Mouse (Mus musculus) kidney, embryonic 16.5 days (tissue): ENCODE data around the gene Gm45837. TPM values are rescaled to one million over a fixed set of nuclear protein-coding genes. Genes with fewer than 3 reads are reported as not detected.
A peak's percentile ranks its signal among the peaks of the same experiment; 100 is the strongest.

ENCODE experiments used
- ATAC-seq: fragments of 200-750 bp; cut with Nextera tagmentation; 2 replicates; pipeline ENCODE4 v1.8.0; 2017; ENCODE audit warnings: moderate TSS enrichment; ENCODE audit not compliant: low FRiP score, low TSS enrichment
- H3K27ac ChIP-seq: fragments of 300-500 bp; sonication (generic); 2 replicates; pipeline ENCODE4 v1.5.1; 2014; ENCODE audit warnings: low read length
- H3K27me3 ChIP-seq: fragments of 300-500 bp; sonication (generic); 2 replicates; pipeline ENCODE4 v1.6.1; 2014; ENCODE audit warnings: low read length, control low read depth, mixed read lengths; ENCODE audit not compliant: insufficient read depth
- H3K36me3 ChIP-seq: fragments of 300-500 bp; sonication (generic); 2 replicates; pipeline ENCODE4 v1.6.1; 2014; ENCODE audit warnings: low read length, control low read depth, mixed read lengths; ENCODE audit not compliant: insufficient read depth
- H3K4me1 ChIP-seq: fragments of 300-500 bp; sonication (generic); 2 replicates; pipeline ENCODE4 v1.6.1; 2014; ENCODE audit warnings: low read length, control low read depth, mixed read lengths; ENCODE audit not compliant: insufficient read depth
- H3K4me2 ChIP-seq: fragments of 300-500 bp; sonication (generic); replicated peaks from 2 replicates; pipeline ENCODE4 v1.6.1; 2014; ENCODE audit warnings: low read depth, low read length
- H3K4me3 ChIP-seq: fragments of 300-500 bp; sonication (generic); 2 replicates; pipeline ENCODE4 v1.5.1; 2014; ENCODE audit warnings: mild to moderate bottlenecking, low read length
- H3K9ac ChIP-seq: fragments of 300-500 bp; sonication (generic); replicated peaks from 2 replicates; pipeline ENCODE4 v1.6.1; 2014; ENCODE audit warnings: low read length
- H3K9me3 ChIP-seq: fragments of 300-500 bp; sonication (generic); 2 replicates; pipeline ENCODE4 v1.6.1; 2016; ENCODE audit warnings: low read length, control low read depth
- WGBS: fragments of 180-500 bp; shearing (Covaris S2); extraction: QIAGEN DNeasy Blood & Tissue Kit; methylation state at CpG from one replicate; pipeline ENCODE4 v1.1.7; 2014; 5-methylcytosine and 5-hydroxymethylcytosine counted together
- polyA plus RNA-seq: library from polyadenylated mRNA; unstranded; fragments of >200 nt; fragmentation: Nextera tagmentation; extraction: Ambion mirVana; gene quantifications from 2 replicates; pipeline ENCODE4 v1.2.1, GENCODE M21; 2015

Gm45837 gene
- polyA plus RNA-seq, 1 experiment from 2014 or later = not detected

DNA sequence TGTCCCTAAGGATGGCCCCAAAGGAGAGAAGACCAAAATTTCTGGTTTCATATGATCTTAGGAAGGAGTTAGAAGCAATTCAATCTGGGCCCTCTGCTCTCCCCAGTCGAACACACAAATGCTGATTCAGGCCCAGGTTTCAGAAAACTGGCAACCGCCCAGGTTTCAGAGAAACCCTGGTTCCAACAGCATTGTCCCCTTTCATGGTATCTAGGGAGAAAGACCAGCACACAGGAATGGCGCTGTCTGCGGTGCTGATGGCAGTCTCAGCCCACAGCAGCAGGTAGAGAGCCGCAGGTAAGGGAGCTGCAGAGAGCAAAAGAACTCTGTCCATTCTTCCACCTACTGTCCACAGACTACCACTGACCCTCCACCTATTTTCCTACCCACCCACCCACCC lies 66.5 kb downstream of the Gm45837 start:
- H3K27ac ChIP-seq = no peak overlapping the region
- no peaks in the 10 kb centered on the region for H3K9me3 ChIP-seq
- H3K27me3 ChIP-seq = no peaks in the 10 kb centered on the region
- no peak for ATAC-seq
- no peak overlapping the region for H3K4me3 ChIP-seq
- H3K4me1 ChIP-seq = peaks cover 20% of the 10 kb centered on the region
- 35% methylated on average over 5 of the region's 5 CpGs for WGBS
- no peak overlapping the region for H3K9ac ChIP-seq
- no peak overlapping the region for H3K4me2 ChIP-seq
- H3K36me3 ChIP-seq = no peaks in the 10 kb centered on the region

DNA sequence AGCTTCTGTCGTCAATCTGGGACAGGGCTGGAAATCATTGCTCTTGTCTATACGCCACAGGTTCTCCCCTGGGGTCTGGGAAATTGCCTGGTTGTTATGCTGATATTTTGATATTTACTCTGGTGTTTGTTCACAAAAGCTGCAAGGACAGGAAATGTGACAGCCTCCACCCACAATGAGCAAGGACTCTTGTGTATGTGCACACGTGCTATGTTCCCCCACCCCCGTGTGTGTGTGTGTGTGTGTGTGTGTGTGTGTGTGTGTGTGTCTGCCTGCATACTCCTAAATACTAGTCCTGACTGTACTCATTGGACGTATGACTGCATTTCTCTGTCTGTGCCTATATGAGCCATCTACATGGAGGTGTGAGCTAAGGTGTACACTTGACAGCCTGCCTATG lies 67.4 kb downstream of the Gm45837 start:
- WGBS = 64% methylated on average over 5 of the region's 5 CpGs
- Histone ChIP-seq H3K4me2 (no peak overlapping the region), H3K4me1 (peaks cover 26% of the 10 kb centered on the region), H3K9ac (no peak overlapping the region), H3K4me3 (no peak overlapping the region), H3K9me3 (no peaks in the 10 kb centered on the region), H3K36me3 (no peaks in the 10 kb centered on the region), H3K27me3 (no peaks in the 10 kb centered on the region), H3K27ac (no peak overlapping the region)
- ATAC-seq = no peak

DNA sequence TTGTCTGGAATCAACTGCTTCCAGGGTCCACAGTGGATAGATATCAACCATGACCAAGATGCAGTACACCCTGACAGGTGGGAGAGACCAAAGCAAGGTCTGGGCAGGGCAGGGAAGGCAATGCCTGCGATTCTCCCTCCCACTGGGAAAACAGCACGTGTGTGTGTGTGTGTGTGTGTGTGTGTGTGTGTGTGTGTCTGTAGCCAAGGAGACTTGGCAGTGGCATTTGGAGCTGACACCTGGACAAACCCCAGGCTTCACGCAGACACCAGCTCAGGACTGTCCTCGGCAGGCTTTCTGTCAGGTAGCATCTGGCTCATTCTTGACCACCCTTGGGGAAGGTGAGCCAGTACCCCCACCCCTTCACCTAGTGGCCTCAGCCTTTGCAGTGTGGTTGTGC lies 69.2 kb downstream of the Gm45837 start:
- ATAC-seq = no peak
- WGBS = 67% methylated on average over 4 of the region's 4 CpGs

DNA sequence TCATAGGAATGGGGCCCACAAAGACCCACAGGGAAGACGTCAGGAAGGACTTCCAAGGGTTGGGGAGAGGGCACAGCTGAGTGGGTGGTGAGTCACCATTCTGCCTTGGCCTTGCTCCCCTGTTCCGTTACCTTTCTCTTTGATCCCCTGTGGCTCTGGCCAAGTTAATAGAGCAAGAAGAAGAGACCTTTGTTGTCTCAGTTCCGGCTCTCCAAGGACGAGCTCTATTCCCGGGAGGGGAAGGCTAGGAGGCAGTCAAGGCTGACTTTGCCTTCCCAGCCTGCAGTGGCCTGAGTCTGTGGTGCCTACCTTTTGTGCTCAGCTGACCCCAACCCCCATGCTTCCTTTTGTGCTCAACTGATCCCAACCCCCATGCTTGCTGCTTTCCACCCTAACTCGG lies 70.0 kb downstream of the Gm45837 start:
- Histone ChIP-seq H3K27ac (peak overlapping the region; percentile 58), H3K36me3 (no peaks in the 10 kb centered on the region), H3K4me3 (no peak overlapping the region), H3K4me1 (peaks cover 36% of the 10 kb centered on the region), H3K9me3 (no peaks in the 10 kb centered on the region), H3K9ac (no peak overlapping the region), H3K27me3 (no peaks in the 10 kb centered on the region), H3K4me2 (no peak overlapping the region)
- peak; percentile 33; the same call in 1 of the 2 replicates for ATAC-seq
- 30% methylated on average over 6 of the region's 6 CpGs for WGBS

More for the DNA sequence above, 69.2 kb downstream of the Gm45837 start:
- Histone ChIP-seq H3K9ac (no peak overlapping the region), H3K27ac (no peak overlapping the region), H3K36me3 (no peaks in the 10 kb centered on the region), H3K4me2 (no peak overlapping the region), H3K9me3 (no peaks in the 10 kb centered on the region), H3K4me1 (peaks cover 36% of the 10 kb centered on the region), H3K4me3 (no peak overlapping the region), H3K27me3 (no peaks in the 10 kb centered on the region)

DNA sequence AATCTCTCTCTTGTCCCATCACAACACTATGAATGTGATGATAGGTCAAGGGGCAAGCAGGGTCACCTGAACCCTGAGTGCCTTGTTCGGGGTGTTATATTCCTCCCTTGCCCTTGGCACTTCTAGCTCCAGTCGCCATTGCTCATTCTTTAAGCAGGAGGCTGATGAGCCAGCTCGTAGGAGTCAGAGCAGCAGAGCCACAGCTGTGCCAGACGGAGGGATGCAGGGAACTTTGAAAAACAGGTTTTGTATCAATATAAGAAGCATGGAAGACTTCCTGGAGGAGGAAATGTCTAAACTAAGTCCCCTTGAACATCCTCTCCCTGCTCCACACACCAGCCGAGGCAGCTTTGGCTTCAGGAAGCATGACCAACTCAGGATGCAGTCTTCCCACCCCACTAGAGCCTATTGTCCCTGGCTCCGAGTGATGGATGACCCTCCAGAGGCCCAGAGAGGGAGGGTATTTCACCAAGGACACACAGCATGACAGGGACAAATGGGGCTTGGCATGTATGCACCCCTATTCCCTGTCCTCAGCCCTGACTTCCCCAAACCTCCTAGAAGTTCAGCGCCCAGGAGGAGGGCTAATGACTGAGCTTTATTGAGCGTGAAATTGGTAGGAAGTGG lies 71.3 kb downstream of the Gm45837 start:
- no peaks in the 10 kb centered on the region for H3K27me3 ChIP-seq
- H3K4me2 ChIP-seq = no peak overlapping the region
- 10% methylated on average over 8 of the region's 8 CpGs for WGBS
- H3K9ac ChIP-seq = no peak overlapping the region
- H3K4me1 ChIP-seq = peaks cover 36% of the 10 kb centered on the region
- H3K4me3 ChIP-seq = no peak overlapping the region
- peak; percentile 54 for ATAC-seq
- no peaks in the 10 kb centered on the region for H3K9me3 ChIP-seq
- no peaks in the 10 kb centered on the region for H3K36me3 ChIP-seq
- H3K27ac ChIP-seq = no peak overlapping the region; the same call in 1 of the 2 replicates

DNA sequence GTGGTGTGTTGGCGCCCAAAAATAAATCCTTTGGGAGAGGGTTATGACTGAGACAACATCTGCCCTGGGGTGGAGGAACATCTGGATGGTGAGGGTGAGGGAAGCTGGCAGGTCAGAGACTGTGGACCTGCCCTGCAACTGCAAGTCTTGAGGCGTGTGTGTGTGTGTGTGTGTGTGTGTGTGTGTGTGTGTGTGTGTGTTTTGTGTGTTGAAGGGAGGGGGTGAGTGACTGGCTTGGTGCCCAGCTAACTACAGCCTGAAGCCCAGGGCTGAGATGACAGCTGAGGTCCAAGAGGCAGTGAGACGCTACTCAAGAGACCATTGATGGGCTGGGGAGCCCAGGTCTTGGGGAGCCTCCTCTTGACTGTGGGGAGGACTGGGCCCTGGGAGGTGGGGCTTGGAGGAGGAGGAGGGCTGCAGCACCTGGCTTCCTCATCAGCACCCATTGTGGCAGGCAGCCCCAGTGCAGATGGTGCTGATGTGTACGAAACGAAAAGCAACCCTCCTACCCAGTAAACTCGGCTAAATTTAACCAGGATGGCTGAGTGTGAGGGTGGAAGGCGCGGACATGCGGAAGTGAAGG lies 71.9 kb downstream of the Gm45837 start:
- Histone ChIP-seq H3K4me2 (no peak overlapping the region), H3K4me1 (peaks cover 36% of the 10 kb centered on the region), H3K36me3 (no peaks in the 10 kb centered on the region), H3K27ac (peak overlapping the region; percentile 20; the same call in 1 of the 2 replicates), H3K27me3 (no peaks in the 10 kb centered on the region), H3K9me3 (no peaks in the 10 kb centered on the region), H3K4me3 (no peak overlapping the region), H3K9ac (0 out of 2 replicates have a peak overlapping the region, but pooled peaks have one; percentile 4)
- ATAC-seq = peak; percentile 58
- WGBS = 38% methylated on average over 9 of the region's 9 CpGs

DNA sequence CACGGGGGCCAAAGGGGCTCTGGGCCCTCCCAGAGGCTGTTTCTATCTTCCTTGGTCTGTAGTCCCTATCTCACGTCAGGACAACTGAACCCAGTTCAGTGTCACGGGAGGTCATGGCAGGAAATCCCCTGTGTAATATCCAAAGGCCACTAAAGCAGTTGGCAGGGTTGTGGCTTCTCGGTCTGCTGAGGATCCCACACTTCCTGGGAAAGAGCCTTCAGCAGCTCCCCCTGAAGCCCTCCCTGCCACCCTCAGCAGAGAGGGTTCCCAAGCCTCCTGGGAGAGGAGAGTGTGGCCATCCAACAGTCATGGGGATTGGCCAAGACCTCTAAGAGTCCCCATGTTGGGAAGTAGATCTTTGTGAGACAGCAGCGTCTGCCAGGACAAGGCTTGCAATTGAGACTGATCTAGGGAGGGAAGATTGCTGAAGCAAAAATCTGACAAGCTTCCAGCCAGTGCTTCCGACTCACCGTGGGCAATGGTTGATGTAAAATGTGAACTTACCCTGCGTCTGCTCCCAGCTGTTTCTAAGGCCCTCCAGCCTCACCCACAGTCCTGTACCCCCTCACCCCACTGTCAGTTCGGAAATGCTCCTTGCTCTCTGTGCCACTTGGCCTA lies 72.9 kb downstream of the Gm45837 start:
- Histone ChIP-seq H3K9me3 (no peaks in the 10 kb centered on the region), H3K4me2 (no peak overlapping the region), H3K9ac (no peak overlapping the region), H3K27me3 (no peaks in the 10 kb centered on the region), H3K36me3 (no peaks in the 10 kb centered on the region), H3K27ac (peak overlapping the region; percentile 39; the same call in 1 of the 2 replicates), H3K4me3 (no peak overlapping the region), H3K4me1 (peaks cover 36% of the 10 kb centered on the region)
- WGBS = 47% methylated on average over 9 of the region's 9 CpGs
- ATAC-seq = no peak

DNA sequence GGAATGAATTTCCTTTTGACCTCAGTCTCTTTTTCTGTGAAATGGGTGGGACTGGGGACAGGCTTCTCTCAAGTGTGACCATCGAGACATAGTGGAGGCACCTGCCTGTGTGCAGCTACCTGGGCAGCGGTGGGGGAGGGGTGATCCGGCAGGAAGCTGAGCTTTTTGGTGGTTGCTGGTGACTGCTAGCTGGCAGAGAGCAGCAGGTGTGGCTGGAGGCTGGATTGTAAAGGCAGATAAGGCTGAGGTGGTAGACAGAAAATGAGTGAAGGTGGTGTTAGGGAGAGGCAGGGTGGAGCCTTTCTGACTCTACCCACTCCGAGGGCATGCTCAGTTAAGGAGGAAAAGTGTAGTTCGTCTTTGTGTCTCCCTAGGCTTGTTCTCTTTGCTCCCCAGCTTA lies 76.4 kb downstream of the Gm45837 start:
- 71% methylated on average over 5 of the region's 5 CpGs for WGBS

DNA sequence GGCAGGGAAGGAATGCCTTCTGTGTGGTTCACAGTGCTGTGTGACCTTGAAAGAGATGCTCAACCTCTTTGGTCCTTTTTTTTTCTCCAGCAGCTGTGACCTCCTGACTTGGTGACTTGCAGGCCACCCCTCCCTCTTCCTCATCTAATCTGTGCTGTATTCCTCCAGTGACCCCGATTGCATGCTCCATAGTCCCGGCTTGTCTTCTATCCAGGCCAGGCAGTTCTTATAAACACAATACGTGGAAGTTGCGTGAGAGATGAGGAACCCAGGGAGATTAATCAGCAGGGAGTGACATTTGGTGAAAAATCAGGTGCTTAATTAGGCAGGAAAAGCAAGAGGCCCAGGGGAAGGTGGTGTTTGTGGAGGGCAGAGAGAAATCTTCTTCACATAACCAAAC lies 80.3 kb downstream of the Gm45837 start:
- H3K4me3 ChIP-seq = no peak overlapping the region
- H3K27me3 ChIP-seq = no peaks in the 10 kb centered on the region
- WGBS = 35% methylated on average over 4 of the region's 4 CpGs
- H3K27ac ChIP-seq = no peak overlapping the region
- H3K36me3 ChIP-seq = no peaks in the 10 kb centered on the region
- H3K9ac ChIP-seq = no peak overlapping the region
- no peak overlapping the region for H3K4me2 ChIP-seq
- no peaks in the 10 kb centered on the region for H3K4me1 ChIP-seq
- no peak for ATAC-seq
- H3K9me3 ChIP-seq = no peaks in the 10 kb centered on the region

More for the DNA sequence above, 76.4 kb downstream of the Gm45837 start:
- no peak for ATAC-seq
- no peaks in the 10 kb centered on the region for H3K9me3 ChIP-seq
- no peak overlapping the region for H3K4me3 ChIP-seq
- no peak overlapping the region for H3K4me2 ChIP-seq
- H3K9ac ChIP-seq = no peak overlapping the region
- H3K27ac ChIP-seq = no peak overlapping the region
- H3K27me3 ChIP-seq = no peaks in the 10 kb centered on the region
- peaks cover 20% of the 10 kb centered on the region for H3K4me1 ChIP-seq
- H3K36me3 ChIP-seq = no peaks in the 10 kb centered on the region

DNA sequence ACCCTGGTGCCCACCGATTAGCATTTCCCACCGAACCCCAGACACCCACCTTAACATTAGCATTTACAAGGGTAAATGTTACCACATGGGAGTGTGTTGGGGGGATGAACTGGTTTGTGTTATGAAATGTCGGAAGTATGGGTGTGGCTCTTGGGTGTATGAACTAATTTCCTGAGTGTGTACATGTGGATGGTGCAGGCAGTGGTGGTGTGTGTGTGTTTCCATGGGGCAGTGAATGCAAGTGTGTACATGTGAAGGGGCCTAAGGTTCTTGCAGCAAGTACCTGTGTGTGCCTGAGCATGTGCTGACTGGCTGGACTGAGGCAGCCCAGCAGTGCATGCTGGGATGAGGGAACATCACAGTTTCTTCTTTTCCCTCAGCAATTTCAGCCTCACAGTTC lies 87.7 kb downstream of the Gm45837 start:
- Histone ChIP-seq H3K27ac (no peak overlapping the region), H3K4me3 (no peak overlapping the region), H3K9ac (no peak overlapping the region), H3K4me2 (no peak overlapping the region), H3K4me1 (no peaks in the 10 kb centered on the region), H3K27me3 (no peaks in the 10 kb centered on the region), H3K9me3 (no peaks in the 10 kb centered on the region), H3K36me3 (no peaks in the 10 kb centered on the region)
- WGBS = 85% methylated on average over 3 of the region's 3 CpGs
- ATAC-seq = no peak
